Mouse (Mus musculus) heart, adult 11 months (tissue): ENCODE measurements around the gene Otx1.

ENCODE experiments used
- DNase-seq: peaks from one replicate; pipeline ENCODE4 v3.0.0; 2022

Otx1 gene

DNA sequence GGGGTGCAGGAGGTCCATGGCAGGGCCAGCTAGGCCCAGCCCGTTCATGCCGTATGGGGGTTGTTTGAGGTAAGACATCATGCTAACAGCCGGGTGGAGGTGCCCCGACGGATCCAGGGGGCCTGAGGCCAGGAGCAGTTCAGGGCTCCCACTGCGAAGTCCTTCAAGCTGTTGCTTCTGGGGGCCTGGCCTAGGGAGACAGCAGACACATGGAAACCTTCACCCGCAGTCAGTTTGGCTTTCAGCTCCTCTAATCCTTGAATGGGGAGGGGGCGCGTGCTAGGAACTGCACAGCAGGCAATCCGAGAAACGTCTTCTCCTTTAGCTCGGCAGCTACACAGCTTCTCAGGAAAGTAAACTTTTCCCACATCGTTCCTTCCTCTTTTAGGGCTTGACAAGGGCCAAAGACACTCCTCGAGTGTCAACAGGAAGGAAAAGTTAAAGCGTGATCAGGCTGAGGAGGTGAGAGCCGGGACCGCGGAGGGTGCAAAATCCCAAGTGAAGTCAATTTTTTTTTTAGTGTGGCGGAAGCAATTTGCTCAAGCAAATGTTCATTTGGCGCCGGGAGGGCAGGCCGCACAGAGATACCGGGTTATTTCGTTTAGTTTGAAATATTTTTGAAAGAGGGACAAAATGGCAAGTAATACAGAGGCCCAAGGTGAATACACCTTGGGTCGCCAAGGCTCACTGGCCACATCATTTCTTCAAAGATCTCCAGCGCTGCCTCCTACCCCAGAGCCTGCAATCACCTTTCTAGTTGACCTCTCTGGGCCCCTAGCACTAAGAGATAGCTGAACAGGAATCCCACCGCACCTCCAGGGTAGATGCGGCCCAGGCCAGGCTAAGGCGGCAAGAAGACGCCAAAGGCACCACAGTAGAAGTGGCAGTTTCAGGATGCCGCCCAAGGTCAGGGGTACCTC is 3.0 kb downstream of the Otx1 start:
- DNase-seq, result peak; percentile 90

DNA sequence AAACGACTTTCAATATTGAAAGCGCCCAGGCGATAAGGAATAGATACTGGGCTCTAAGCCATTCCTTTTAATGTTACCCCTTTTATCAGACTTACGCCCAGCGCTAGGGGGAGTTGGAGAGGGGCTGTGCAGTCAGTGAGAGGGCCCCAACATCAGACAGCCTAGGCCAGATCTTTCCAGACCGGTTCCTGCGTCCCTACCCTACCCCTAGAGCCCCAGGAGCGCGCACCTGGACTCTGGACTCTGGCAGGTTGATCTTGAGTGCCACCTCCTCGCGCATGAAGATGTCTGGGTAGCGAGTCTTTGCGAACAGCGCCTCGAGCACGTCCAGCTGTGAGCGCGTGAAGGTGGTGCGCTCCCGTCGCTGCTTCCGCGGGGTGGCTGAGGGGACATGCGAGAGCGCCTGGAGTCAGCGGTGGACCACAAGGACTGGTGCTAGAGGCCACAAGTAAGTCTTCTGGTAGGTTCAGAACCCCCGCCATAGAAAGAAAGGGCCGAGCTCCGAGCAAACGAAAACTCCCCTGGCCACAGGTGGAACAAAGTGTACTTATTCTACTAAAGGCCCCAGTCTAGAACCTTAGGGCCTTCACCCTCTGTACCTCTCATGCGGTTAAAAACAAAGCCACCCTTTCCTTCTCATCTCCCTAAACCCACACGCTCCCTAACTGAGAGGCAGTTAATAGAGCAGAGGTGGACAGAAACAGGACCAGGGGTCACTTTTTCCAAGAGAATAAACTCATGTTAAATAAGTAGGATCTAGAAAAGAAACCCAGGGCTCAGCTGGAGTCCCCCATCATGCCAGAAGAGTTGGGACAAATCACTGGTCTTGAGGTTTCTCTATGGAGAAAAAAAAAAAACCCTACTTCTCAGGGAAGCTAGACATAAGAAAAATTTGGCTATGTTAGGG is 4.3 kb downstream of the Otx1 start:
- DNase-seq, result peak; percentile 85

DNA sequence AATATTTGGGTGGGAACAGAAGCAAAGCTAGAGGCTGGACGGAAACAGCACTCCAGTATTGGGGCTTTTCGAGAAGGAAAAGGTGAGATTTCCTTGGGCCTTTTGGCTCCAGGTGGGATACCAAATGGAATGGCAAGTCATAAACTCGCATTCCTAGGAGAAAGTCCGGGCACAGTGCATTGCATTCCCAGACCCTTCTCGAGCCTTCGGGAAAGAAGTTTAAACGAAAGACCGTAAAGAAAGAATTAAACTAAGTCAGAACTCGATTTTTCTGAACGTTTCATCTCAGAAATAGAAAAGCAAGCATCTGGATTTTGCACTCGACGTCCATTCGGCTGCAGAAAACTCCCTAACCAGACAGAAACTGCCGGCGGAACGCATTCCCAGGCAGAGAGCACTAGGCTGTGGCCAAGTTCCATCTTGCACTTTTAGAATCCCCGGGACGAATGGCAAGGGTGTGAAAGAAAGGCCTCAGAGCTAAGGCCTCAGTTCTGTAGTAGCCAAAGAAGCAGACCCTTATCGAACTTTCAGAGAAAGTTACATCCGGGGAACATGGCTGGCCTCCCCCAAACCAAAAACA is 5.0 kb downstream of the Otx1 start:
- DNase-seq, result peak; percentile 70

DNA sequence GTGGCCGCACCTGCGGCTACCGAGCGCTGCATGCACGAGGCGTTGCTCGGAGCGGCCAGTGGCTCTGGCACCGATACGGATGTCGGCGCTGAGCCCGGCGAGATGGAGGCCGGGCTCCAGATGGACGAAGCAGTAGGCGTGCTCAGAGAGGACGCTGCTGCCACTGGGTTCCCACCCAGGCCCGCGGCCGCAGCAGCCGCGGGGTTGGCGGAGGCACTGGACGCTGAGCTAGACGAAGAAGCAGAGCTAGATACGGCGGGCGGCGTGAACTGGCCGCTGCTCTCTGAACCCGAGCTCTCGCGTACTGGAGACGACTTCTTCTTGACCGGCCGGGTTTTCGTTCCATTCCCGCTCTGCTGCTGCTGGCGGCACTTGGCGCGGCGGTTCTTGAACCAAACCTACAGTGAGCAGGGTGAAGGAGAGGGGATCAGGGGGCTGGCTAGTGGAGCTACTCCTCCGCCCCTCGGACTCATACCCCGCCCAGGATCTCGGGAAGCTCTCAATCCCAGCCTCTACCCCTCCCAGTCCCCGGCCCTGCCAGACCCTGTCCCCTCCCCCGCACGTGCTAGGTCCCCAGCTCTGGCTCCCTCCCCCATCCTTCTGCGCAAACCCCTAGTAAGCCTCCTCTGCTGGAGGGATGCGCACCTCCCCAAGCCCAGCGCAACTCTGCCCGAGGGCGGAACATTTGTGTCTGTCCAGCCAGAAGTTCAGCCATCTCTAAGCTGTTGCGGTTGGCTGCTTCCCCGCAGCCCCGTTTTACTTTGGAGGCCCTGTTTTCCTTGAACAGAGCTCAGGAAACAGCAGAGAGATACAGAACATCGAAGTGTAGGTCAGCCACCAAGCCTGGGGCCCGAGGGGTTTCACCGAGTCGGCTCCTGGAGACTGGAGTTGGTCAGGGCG is 5.8 kb downstream of the Otx1 start:
- DNase-seq, result peak; percentile 92

DNA sequence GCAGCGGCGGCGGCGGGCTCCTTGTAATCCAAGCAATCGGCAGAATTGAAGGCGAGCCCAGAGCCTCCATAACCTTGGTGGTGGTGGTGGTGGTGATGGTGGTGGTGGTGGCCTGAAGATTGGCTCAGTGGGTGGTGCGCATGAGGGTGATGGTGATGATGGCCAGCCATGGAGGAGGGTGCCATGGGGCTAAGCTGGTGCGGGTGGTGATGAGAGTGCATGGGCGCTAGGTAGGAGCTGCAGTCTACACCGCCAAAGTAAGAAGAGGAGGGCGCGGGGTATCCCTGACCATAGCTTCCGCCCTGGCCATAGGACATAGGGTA is 6.4 kb downstream of the Otx1 start:
- no peak for DNase-seq

DNA sequence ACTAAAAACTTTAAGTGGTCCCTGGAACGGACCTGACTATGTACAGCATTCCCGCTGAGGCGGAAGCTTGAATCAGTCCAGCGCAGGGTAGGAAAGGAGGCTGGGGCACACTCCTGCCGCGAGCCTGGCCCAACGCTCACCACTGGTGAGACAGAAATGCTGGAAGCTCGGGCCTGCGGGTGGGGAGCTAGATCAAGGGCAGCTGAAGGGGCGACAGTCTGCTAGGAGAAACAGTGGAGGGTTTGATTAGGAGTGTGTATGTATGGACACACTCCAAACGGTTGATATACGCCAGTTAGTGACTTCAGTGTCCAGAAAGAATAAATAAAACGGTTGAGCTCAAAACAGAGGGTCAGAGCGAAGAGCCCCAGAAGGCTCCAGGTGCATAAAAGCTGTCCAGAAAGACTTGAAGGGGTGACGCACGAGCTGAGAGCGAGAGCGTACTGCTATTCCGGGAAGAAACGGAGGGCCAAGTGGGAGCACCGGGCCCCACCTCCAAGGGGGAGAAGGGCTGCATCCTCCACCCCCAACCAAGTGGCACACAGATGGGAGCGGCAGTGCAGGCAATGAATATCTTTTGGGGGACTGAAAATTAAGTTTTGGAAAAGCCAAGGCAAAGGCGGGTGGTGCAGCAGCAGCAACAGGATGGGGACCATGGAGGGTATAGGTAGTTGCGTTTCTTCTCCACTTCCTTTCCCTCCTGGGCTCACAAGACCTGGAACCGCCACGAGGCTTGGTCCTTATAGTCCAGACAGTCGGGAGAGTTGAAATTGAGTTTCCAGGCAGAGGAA is 7.0 kb downstream of the Otx1 start:
- peak; percentile 78 for DNase-seq

DNA sequence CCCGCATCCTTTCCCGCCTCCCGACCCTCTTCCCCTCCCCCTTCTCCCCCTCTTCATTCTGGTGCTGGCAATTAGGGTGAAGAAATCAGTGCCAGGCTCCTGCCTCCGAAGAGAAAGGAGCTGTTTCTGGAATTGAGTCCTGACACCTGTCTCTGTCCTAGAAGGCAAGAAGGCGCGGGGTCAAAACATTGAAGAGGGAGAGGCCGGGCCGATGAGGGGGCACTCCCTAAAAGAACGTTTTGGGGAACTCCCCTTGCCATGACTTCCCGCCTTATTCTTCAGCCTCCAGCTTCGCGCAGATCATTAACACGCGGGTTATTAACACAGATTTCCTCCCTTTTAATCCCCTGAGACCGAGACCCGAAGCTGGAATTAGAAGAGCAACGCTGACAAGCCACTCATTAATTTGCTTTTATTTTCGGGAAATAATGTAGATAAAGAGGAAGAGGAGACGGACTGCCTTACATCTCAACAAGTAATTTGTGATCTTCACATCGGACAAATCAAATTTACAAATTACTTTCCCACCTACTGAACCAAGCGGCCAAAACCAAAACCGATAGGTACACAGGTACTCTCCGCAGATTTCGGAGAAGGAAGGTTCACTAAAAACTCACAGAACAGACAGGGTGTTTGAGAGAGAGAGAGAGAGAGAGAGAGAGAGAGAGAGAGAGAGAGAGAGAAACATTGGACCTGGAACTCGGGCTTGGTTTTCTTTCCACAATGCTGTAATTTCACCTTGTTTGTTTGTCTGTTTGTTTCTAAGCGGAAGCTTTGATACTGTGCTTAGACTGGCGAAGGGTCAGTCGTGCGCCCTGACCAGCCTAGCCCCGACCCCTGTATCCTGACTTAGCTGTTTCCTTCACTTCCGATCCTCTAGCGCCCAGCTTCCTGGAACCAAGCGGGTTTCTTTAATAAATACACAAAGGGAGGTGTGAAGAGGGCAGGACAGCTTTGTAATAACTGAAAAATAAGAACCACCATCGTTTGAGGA is 8.0 kb downstream of the Otx1 start:
- peak; percentile 80 for DNase-seq

DNA sequence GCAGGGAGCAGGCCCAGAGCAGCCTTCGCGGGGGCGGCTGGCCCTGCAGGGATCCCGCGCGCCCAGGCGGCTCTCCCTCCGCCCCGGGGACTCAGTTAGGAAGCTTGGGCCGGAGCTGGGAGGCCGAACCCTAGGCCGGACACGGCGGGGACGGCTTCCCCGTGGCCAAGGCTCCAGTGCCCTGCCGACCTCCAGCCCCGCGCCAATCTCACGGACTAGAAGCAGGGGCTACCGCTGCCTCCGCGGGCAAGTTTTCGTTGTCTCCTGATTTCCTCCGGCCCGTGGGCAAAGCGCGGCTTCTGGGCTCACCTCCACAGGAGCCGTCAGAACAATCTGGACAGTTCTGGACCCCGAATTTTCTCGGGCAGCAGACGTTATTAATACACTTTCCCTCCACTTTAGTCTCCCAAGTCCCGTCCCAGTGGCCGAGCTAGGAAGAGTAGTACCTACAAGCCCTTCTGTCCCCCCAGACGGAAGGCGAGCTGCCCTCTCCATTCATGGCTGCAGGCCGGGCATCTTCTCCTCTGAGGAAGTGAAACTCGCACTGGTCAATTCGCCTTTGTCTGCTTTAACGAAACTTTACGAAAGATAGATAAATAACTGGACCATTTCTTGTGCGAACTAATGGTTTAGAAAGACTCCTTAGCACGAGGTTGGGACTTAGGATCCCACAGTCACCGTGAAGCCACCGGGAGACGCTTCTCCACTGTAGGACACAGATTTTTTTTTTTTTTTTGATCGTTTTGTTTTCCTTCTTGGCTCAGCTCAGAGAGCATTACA is 8.9 kb downstream of the Otx1 start:
- DNase-seq, result peak; percentile 88

DNA sequence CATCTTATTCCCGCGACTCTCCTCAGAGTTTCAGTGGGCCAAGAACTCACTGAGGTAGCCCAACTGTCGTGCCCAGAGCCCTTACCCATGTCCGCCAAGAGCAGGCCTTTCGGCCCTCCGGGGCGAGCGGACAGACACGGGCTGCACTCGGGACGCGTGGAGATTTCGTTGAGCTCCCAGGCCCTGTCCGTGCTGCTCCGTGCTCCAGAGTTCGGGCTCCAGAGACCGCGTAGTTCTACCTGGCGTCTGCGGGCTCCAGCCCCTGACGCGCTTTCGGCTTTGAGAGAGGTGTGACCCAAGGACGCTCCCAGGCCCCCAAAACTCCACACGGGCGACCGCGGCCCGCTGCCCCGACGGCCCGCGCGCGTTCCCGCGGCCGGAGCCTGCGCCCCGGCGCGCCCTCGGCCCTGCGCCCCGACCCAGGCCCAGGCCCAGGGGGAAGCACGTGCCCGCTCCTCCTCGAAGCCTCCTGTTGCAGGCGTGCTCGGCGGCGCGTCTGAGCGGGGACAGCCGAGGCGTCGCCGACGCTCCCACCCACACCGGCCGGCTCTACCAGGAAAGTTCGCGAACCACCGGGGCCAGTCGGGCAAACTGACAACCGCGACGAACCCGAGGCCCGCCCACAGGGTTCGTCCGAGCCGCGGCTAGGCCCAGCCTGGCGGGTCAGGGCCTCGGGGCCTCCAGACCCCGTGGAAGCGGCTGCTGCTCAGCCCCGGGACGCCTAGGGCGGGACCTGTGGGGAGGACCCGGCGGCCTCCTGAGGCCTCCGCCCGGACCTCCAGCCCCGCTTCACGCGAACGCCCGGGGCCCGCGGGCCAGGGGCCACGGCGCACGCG is 9.7 kb downstream of the Otx1 start:
- DNase-seq, result peak; percentile 74

DNA sequence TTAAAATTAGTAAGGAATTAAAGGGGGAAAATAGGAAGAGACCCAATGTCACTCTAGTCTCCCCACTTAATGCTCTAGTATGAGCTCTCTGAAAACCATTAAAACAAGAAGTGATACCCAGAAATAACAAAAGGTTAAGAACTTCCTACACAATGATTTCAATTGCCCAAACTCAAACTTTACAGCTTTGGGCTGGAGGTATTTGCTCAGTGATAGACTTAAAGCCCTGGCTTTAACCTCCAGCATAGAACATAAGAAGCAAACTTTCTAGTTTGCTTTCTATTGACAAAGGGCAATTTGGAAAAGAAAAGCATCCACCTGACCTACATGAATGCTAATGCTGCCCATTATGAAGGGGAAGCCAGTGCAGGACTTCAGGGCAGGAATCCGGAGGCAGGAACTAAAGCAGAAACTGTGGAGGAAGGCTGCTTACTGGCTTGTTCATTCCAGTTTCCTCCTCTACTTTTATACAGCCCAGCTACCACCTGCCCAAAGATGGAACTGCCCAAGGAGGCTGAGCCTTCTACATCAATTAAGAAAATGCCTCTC is 14.2 kb downstream of the Otx1 start:
- DNase-seq, result no peak

DNA sequence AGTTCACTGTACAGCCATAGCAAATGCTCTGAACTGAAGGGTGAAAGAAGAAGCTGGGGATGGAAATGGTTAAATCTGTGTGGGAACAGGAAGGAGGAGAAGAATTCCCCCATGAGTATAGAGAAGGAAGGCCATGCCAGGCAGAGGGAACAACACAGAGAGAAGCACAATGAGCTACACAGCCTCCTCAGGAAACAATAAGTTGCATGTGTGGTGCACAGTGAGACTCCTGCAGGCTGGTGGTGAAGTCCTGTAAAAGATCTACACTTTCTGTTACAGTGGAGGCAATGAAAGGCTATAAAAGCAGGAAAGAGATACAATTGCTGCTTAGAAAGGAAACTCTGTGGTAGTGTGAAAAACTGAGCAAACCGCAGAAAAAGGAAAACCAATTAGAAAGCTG is 17.6 kb downstream of the Otx1 start:
- DNase-seq, result no peak

DNA sequence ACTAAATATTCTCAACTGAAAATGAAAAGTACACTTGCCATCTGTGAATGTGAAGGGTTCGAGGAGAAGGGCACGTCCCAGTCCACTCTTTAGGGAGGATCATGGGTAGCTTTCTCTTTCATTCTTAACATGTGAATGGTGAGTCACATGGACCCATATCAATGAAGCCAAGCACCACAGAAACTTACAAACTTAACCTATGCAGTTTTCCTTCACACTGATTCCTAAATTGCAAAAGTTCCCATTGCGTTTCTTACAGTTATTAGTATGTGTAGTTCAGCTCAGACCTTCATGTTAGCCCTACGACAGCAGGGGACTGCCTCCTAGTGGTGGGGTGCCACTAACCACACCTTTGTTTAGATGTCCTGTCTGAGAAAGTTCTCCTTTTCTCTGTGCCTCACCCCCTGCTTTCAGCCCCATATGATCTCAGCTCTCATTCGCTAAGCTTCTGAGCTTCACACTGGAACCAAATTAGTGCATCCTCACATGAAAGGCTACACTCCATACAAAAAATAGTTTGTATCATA is 28.6 kb downstream of the Otx1 start:
- no peak for DNase-seq

DNA sequence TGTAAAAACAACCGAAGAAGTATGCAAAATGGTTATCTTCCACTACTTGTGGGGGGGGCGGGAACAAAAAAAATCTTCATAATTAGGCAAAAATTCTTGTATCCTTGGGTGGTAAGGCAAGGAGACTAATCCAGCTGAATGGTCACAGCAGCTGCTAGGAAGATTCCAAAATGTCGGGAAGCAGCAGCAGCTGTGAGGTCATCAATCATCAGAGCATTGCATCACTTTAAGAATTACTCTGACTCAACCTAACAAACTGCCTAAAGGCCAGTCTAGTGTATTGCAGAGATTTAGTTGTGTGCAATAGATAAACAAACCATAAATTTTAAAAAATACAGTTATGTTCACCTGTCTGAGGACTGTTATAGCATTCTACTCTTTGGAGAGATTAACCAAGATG is 29.1 kb downstream of the Otx1 start:
- no peak for DNase-seq

DNA sequence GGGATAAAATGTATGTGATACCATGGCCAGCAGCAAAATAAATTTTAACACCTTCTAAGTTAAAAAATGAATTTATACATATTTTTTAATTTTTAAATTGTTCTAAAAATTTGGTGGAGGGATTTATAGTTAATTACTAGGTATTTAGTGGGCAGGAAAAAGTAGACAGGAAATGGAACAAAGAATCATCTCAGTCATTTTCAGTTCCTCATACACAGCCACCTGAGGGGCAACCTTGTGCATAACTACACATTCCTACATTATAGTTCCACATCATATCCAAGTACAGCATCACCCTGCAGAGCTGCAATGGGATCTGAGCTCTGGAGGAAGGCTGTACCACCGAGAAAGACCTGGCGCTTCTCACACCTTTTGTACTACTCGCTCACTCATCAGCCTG is 33.8 kb downstream of the Otx1 start:
- no peak for DNase-seq

DNA sequence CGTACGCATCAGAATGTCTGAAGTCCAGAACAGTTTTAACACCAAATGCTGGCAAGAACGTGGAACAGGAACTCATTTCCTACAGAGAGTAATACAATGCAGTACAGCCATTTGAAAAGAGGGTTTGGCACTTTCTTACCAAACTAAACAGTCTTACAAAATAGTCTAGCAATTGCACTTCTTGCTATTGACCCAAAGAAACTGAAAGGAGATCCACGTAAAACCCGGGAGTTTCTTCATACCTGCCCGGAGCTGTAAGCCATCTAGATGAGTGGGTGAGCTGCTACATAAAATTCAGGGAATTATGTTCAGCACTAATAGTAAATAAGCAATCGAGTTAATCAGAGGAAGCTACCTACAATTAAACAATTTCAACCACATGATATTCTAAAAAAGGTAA is 47.5 kb downstream of the Otx1 start:
- no peak for DNase-seq

DNA sequence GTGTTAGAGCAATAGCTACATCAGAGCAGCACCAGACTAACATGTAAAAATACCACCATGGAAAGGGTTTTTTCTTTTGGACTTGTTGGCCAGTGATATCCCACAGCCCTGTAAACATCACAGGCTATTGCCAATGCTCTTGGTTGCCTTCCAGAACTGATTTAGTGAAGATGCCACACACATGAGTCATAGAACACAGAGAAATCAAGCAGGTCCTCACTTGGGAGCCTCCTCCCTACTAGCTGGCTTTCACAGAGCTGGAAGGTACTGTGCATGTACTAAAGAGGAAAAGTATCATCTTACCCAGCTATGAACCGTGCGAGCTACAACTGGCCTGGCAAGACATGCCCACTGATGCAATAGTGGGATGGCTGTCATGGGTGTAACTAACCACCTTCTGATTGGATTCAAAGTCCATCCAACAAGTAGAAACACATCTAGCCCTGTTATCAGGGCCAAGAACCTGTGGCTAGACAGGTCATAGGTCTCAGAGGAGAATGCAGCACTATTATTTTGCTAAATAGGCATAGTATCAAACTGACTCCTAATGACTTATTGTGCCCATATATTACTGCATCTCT is 51.0 kb downstream of the Otx1 start:
- no peak for DNase-seq

DNA sequence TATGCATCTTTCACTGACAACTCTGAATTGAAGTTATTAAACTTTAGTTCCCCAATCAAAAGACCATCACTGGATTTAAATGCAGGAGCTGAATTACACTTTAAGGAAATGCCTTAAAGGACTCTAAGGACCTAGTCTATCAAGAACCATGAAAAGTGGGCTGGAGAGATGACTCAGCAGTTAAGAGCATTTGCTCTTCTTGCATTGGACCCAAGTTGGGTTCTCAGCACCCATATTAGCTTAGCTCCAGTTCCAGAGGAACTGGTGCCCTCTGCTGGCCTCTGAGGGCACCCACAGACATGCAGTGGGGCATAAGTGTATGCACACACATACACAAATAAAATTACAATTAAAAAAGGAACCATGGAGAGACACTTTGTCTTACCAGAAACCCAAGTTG is 52.6 kb downstream of the Otx1 start:
- no peak for DNase-seq
